Mouse (Mus musculus) testis, postnatal 14 days (tissue): Measurements from ENCODE around the gene Mef2c.

Experiments
- DNase-seq: peaks from one replicate; pipeline ENCODE4 v3.0.0; 2021; ENCODE audit warnings: low spot score

Gene Mef2c

DNA sequence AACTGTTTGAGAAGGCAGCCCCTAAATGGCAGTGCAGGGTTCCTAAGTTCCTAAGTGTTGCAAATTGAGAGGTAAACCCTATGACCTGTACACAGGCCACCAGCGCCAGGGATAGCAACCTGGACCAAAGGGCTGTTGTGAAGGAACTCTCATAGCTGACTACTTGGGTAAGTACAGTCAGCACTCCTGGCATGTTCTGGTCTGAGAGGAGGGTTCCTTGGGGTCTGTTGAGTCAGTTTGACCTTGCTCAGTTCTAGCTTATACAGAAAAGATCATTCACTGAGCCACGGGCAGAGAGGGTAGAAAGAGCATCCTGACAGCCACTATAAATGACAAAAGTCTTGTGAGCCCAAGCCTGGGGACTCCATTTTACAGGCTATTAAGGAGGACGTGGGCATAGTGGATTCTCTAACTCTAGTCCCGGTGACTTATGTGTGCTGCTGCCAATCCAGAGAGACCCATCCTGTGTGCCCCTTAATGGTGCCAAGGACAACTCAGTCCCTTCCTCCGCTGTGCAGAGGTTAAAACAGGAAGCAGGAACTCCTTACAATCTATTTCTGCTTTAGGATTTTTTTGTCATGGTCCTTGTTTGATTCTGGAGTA, 209.0 kb downstream of the Mef2c start:
- no peak for DNase-seq

DNA sequence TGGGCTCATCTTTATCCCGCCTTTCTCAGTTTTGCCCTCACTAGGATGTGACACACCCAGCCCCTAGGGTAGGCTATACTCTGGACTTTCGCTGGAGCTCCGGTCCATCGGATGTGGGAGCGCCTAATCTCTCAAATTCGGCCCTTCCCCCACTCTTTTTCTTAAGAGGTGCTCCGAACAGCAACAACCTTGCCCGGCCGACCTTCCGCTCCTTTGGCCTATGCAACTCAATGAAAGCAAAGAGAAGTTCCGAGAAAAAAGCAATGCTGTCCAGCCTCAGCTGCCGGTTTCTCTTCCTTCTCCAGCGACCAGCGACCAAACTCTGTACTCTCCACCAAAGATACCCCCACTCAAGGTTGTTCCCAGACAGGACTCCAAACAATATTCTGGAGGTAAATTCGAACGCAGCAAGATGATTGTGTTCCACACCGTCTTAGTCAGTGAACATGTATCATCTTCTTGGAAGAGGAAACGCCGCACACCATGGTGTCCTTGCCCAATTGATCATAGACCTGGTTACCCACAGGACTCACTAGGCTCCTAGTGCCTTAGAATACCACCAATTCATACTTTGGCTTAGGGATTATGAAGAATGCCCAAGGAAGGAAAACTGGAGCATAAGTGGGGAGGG, 209.9 kb downstream of the Mef2c start:
- DNase-seq = no peak

DNA sequence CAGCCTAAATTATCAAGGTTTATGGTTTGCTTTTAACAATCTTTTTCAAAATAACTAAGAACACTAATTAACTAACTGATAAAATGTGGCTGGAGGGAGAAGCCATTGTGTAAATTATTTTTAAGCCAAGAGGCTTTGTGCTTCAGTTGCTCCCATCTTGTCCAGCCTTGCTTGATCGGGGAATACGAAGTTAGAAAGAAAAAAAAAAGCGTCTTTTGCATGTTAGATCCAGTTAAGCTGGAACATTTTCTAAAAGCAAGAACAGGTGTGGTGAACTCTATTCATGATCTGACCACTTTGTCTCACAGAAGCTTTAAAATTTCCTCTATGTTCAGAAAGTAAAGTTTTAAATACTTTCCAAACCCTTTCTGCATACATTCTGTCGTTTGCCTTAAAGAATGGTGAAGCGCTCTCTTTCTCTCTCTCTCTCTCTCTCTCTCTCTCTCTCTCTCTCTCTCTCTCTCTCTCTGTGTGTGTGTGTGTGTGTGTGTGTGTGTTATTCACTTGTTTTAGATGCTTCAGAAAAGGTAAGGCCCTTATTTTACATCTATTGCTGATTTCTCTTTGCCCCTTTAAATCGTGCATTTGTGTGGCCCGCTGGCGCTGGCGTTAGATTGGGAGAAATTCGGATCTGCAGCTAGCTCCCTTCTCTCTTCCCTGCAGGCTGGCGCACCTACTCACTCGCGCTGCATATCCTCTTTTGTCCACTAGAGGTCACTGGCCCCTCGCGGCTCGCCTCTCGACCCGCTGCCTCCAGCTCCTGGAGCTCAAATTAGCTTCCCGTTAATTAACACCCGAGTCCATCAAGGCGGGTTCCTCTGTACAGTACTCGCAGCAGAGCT, 210.9 kb downstream of the Mef2c start:
- DNase-seq = peak; percentile 75

DNA sequence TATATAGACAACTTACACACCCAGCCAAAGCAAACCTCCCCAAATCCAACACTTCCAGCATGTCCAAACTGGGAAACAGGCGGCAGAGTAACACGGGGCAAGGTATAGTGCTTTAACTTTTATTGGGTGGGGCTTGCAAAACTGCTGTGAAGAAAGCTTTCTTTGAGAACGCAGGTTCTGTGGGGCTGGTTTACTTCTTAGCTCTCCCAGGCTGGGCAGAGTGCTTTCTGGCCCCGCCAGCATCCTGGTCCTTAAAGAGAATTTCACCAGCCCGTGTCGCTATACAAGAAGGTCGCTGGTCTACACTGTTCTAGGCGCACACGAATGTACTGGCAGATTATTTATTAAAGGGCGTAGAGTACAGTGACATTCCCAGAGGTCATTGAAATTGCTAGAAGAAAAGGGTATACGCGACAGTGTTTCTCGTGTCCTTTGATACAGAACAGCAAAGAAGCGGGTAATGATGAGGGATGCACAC, 211.5 kb downstream of the Mef2c start:
- no peak for DNase-seq

DNA sequence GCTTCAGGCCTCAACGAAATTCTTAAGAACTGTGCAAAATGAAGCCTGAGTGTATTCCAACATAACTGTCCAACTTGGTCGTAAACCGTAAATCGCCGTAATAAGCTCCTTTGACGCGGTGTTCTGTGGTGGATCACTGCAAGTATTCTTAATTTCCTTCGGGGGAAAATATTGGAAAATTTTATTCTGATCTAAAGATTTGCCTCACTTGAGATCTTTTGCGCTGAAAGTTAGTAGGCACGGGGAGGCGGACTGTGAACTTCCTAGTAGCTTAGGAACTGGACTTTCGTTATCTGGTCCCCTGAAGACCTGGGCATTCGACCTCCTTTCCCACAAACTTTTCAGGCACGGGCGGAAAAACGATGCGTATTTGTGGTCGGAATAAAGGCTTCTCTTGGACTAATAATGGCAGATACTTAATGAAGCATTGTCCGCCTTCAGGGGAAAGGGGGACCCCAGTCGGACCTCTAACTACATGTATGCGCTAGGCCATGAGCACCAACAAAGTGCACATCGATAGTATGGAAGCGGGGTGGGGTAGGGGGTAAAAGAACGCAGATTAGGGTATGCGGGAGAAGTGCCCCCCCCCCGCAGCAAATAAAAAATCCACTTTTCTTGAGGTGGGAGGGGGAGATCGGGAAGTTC, 212.3 kb downstream of the Mef2c start:
- no peak for DNase-seq
